Mouse (Mus musculus) embryonic facial prominence, embryonic 15.5 days (tissue): ENCODE measurements around the gene Qrich2. TPM values are rescaled to one million over a fixed set of nuclear protein-coding genes. Genes with fewer than 3 reads are reported as not detected.
A peak's percentile ranks its signal among the peaks of the same experiment; 100 is the strongest.
"Not testable (repeated sequence)": the region's sequence is repeated elsewhere in the genome, so short reads cannot be mapped to it uniquely, and the experiment has no call there.

Experiments used
- ATAC-seq: fragments of 200-750 bp; cut with Nextera tagmentation; 2 replicates; pipeline ENCODE4 v1.8.0; 2017; ENCODE audit warnings: low read depth, moderate TSS enrichment; ENCODE audit not compliant: insufficient number of reproducible peaks, low FRiP score, low TSS enrichment
- H3K27ac ChIP-seq: fragments of 300-500 bp; sonication (generic); replicated peaks from 2 replicates; pipeline ENCODE4 v1.5.1; 2015; ENCODE audit warnings: mild to moderate bottlenecking, inconsistent platforms
- H3K27me3 ChIP-seq: fragments of 300-500 bp; sonication (generic); 2 replicates; pipeline ENCODE4 v1.6.1; 2015; ENCODE audit warnings: inconsistent platforms
- H3K36me3 ChIP-seq: fragments of 300-500 bp; sonication (generic); 2 replicates; pipeline ENCODE4 v1.6.1; 2015; ENCODE audit warnings: mild to moderate bottlenecking, inconsistent platforms
- H3K4me1 ChIP-seq: fragments of 300-500 bp; sonication (generic); 2 replicates; pipeline ENCODE4 v1.6.1; 2015; ENCODE audit warnings: inconsistent platforms
- H3K4me2 ChIP-seq: fragments of 300-500 bp; sonication (generic); replicated peaks from 2 replicates; pipeline ENCODE4 v1.6.1; 2015; ENCODE audit warnings: mild to moderate bottlenecking, inconsistent platforms
- H3K4me3 ChIP-seq: fragments of 300-500 bp; sonication (generic); replicated peaks from 2 replicates; pipeline ENCODE4 v1.5.1; 2015; ENCODE audit warnings: mild to moderate bottlenecking, inconsistent platforms
- H3K9ac ChIP-seq: fragments of 300-500 bp; sonication (generic); 2 replicates; pipeline ENCODE4 v1.6.1; 2015; ENCODE audit warnings: inconsistent platforms
- H3K9me3 ChIP-seq: fragments of 300-500 bp; sonication (generic); replicated peaks from 2 replicates; pipeline ENCODE4 v1.6.1; 2016; ENCODE audit warnings: inconsistent platforms
- WGBS: fragments of 180-500 bp; shearing (Covaris S2); methylation state at CpG from one replicate; pipeline ENCODE4 v1.1.7; 2015; 5-methylcytosine and 5-hydroxymethylcytosine counted together
- polyA plus RNA-seq: library from polyadenylated mRNA; unstranded; fragments of >200 nt; fragmentation: Nextera tagmentation; extraction: Ambion mirVana; gene quantifications from 2 replicates; pipeline ENCODE4 v1.2.1, GENCODE M21; 2015

Qrich2 gene
- polyA plus RNA-seq, 1 experiment from 2014 or later = 0.16 TPM

DNA sequence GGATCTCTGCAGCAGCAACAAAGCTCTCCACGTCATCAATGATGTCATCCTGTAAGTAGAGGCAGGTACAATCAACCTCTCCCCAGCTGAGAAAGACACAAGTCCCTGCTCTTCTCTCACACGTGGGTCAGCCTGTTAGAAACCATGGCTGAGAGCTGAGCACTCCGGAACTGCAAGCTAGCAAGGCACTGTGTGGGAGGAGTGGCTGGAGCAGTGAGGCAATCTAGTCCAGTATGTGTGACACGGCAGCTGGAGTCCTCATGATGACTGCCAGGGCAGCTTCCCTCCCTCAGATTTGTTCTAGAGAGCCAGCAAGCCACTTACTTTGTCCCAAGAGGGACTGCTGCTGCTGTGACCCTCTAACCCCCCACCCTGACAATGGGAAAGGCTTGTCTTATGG is 6.2 kb upstream of the Qrich2 start:
- no peak for ATAC-seq
- 75% methylated on average over 4 of the region's 4 CpGs for whole genome bisulfite sequencing
- peaks cover 75% of the 10 kb centered on the region for H3K36me3 ChIP-seq

DNA sequence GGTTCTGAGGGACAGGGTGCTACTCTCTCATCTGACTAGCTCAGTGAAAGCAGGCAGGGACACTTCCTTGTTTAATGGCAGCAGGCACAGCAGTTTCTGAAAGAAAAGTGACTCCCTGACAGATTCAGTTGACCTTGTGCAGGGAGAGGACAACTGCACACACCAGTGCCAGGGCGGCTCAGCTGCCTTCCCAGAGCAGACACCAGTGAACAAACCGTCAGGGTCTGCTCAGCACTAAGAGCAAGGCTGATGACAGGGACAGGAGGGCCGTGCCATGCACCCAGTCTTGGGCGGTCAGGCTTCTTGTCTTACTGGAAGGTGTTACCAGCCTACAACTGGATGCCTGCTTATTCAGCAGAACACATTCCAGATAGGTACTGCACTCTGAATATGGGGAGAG is 4.9 kb upstream of the Qrich2 start:
- Histone ChIP-seq H3K36me3 (peaks cover 62% of the 10 kb centered on the region), H3K27ac (no peak overlapping the region), H3K27me3 (no peaks in the 10 kb centered on the region), H3K9me3 (no peaks in the 10 kb centered on the region), H3K9ac (no peak overlapping the region), H3K4me1 (no peaks in the 10 kb centered on the region), H3K4me3 (no peak overlapping the region), H3K4me2 (no peak overlapping the region)
- 87% methylated on average over 4 of the region's 4 CpGs for WGBS
- no peak for ATAC-seq

More for the DNA sequence above, 6.2 kb upstream of the Qrich2 start:
- no peak overlapping the region for H3K9ac ChIP-seq
- H3K27me3 ChIP-seq = no peaks in the 10 kb centered on the region
- H3K4me3 ChIP-seq = no peak overlapping the region
- H3K27ac ChIP-seq = no peak overlapping the region
- H3K4me2 ChIP-seq = no peak overlapping the region
- H3K9me3 ChIP-seq = no peaks in the 10 kb centered on the region
- no peaks in the 10 kb centered on the region for H3K4me1 ChIP-seq

DNA sequence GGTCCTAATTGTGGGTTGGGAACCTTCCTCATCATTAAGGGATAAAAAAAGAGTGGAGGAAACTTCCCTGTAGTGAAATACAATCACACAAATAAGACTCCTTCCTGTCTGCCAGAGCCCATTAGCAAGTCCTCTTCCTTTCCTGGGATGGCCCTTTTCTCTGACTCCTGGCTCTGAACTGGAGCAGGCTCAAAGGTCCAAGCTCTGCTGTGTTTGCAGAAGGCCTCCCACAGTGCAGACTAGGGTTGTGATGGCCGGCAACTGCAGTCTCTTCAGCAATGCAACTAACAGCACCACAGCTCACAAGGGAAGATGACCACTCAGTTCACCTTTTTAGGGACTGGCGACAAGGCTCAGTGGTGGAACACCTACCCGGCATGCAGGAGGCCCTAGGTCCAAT is 4.2 kb upstream of the Qrich2 start:
- Histone ChIP-seq H3K4me2 (no peak overlapping the region), H3K4me1 (no peaks in the 10 kb centered on the region), H3K27me3 (0 out of 2 replicates have a peak, but pooled peaks cover 2% of the 10 kb centered on the region), H3K4me3 (no peak overlapping the region), H3K27ac (no peak overlapping the region), H3K36me3 (peaks cover 55% of the 10 kb centered on the region), H3K9ac (no peak overlapping the region), H3K9me3 (no peaks in the 10 kb centered on the region)
- 84% methylated on average over 3 of the region's 3 CpGs for WGBS
- ATAC-seq = no peak

DNA sequence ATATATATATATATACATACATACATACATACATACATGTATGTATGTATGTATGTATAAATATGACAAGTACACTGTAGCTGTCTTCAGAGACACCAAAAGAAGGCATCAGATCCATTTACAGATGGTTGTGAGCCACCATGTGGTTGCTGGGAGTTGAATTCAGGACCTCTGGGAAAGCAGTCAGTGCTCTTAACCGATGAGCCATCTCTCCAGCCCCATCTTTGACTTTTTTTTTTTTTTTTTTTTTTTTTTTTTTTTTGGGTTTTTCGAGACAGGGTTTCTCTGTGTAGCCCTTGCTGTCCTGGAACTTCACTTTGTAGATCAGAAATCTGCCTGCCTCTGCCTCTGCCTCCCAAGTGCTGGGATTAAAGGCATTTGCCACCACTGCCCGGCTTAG is 2.3 kb upstream of the Qrich2 start:
- WGBS = 65% methylated on average over 3 of the region's 3 CpGs
- H3K27ac ChIP-seq = not testable (repeated sequence)

DNA sequence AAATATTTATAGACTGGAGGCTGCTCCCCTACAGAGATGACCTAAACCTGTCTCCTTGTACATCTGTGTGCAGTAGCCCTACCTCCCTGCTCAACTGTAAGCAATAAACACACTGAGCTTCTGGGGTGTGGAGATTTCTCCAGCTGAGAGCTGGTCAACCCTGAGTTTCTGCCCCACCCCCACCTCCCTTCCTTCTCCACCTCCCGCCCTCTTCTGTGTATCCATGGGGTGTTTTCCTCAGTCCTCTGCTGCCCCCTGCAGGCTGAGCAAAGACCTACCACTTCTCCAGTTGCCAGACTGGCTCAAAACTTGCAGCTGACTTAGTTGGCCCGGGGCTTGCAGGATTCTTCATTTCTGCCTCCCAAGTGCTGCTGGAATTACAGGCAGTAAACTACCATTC is 2.2 kb downstream of the Qrich2 start:
- no peak overlapping the region for H3K4me2 ChIP-seq
- WGBS = 8% methylated on average over 2 of the region's 2 CpGs
- peak; percentile 80 for ATAC-seq
- 0 out of 2 replicates have a peak, but pooled peaks cover 2% of the 10 kb centered on the region for H3K27me3 ChIP-seq
- no peaks in the 10 kb centered on the region for H3K9me3 ChIP-seq
- no peak overlapping the region for H3K4me3 ChIP-seq
- H3K27ac ChIP-seq = no peak overlapping the region
- peaks cover 5% of the 10 kb centered on the region for H3K4me1 ChIP-seq
- no peaks in the 10 kb centered on the region for H3K36me3 ChIP-seq
- no peak overlapping the region for H3K9ac ChIP-seq

More for the DNA sequence above, 2.3 kb upstream of the Qrich2 start:
- H3K36me3 ChIP-seq = peaks cover 38% of the 10 kb centered on the region
- not testable (repeated sequence) for H3K4me3 ChIP-seq, H3K4me1 ChIP-seq, H3K4me2 ChIP-seq, ATAC-seq, H3K9me3 ChIP-seq, H3K27me3 ChIP-seq, H3K9ac ChIP-seq

- Histone ChIP-seq H3K9ac (no peak overlapping the region), H3K27me3 (0 out of 2 replicates have a peak, but pooled peaks cover 2% of the 10 kb centered on the region), H3K27ac (no peak overlapping the region), H3K36me3 (no peaks in the 10 kb centered on the region), H3K4me1 (peaks cover 5% of the 10 kb centered on the region), H3K4me2 (no peak overlapping the region), H3K9me3 (no peaks in the 10 kb centered on the region), H3K4me3 (no peak overlapping the region)
- 60% methylated on average over 5 of the region's 5 CpGs for WGBS
- ATAC-seq = no peak
Measured at GRCm38 (mm10) chr11:116463338-116463737, 2.7 kb downstream of the Qrich2 start.

- no peak for ATAC-seq
- 47% methylated on average over 4 of the region's 4 CpGs for WGBS
- no peak overlapping the region for H3K4me3 ChIP-seq
- H3K27ac ChIP-seq = no peak overlapping the region
- no peak overlapping the region for H3K4me2 ChIP-seq
- H3K36me3 ChIP-seq = no peaks in the 10 kb centered on the region
- H3K9me3 ChIP-seq = no peaks in the 10 kb centered on the region
- no peak overlapping the region for H3K9ac ChIP-seq
- H3K4me1 ChIP-seq = peaks cover 5% of the 10 kb centered on the region
- H3K27me3 ChIP-seq = no peaks in the 10 kb centered on the region
Measured at GRCm38 (mm10) chr11:116459786-116460185, 6.3 kb downstream of the Qrich2 start.

DNA sequence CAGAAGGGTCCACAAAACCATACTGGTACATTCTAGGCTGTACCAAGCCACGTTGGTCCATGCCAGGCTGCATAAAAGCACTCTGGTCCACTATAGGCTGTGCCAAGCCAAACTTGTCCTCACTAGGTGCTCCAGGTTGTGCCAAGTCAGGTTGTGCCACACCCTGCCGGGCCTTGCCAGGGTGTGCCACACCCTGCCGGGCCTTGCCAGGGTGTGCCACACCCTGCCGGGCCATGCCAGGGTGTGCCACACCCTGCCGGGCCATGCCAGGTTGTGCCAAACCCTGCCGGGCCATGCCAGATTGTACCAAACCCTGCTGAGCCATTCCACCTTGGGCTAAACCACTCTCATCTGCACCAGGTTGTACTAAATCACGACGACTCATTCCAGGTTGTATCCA is 9.8 kb downstream of the Qrich2 start:
- no peak for ATAC-seq
- whole genome bisulfite sequencing = 81% methylated on average over 8 of the region's 8 CpGs
- Histone ChIP-seq H3K4me1 (no peaks in the 10 kb centered on the region), H3K9me3 (no peaks in the 10 kb centered on the region), H3K9ac (no peak overlapping the region), H3K4me3 (no peak overlapping the region), H3K27ac (no peak overlapping the region), H3K27me3 (no peaks in the 10 kb centered on the region), H3K4me2 (no peak overlapping the region), H3K36me3 (no peaks in the 10 kb centered on the region)

DNA sequence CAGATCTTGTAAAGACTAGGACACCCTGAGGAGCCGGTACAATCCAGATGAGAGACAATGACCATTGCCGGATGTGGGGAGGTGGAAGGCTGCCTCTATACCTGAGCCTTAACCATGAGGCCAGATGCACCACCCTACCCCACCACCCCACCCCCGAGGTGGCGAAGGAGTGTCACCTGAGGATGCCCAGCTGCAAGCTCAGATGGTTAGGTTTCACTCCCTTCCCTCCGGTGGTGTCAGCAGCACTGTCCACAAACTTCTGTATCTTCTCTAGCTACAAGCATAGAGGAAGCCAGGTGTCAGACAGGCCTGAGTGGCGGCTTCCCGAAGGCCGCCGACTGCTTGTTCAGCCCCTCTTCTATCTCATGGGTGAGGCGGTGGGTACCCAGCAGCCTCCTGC is 12.2 kb downstream of the Qrich2 start:
- no peak overlapping the region for H3K4me2 ChIP-seq
- no peaks in the 10 kb centered on the region for H3K9me3 ChIP-seq
- no peak overlapping the region for H3K27ac ChIP-seq
- WGBS = 90% methylated on average over 10 of the region's 10 CpGs
- H3K4me1 ChIP-seq = no peaks in the 10 kb centered on the region
- no peaks in the 10 kb centered on the region for H3K36me3 ChIP-seq
- no peak overlapping the region for H3K9ac ChIP-seq
- no peaks in the 10 kb centered on the region for H3K27me3 ChIP-seq
- H3K4me3 ChIP-seq = no peak overlapping the region
- no peak for ATAC-seq

DNA sequence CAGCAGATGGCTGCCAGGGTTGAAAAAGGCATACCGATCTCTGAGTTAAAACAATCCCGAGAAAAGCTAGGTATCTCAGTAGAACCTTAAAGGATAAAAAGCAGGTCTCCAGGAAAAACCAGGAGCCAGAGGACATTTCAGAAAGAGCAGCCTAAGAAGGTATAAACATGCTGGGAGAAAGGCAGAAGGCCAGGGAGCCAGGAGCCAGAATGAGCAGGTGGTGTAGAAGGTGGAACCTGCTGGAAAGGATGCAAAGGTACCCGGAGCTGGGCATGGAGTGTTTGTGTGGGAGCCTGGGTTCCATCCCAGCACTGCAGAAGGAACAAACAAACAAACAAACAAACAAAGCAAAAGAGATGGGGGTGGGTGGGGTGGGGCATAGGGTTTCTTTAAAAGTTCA is 16.7 kb downstream of the Qrich2 start:
- Histone ChIP-seq H3K9me3 (no peaks in the 10 kb centered on the region), H3K9ac (no peak overlapping the region), H3K27me3 (peaks cover 16% of the 10 kb centered on the region), H3K4me3 (no peak overlapping the region), H3K27ac (no peak overlapping the region), H3K4me2 (no peak overlapping the region), H3K36me3 (no peaks in the 10 kb centered on the region), H3K4me1 (peaks cover 10% of the 10 kb centered on the region)
- 95% methylated on average over 3 of the region's 3 CpGs for WGBS
- ATAC-seq = no peak

- no peak overlapping the region for H3K27ac ChIP-seq
- no peak for ATAC-seq
- no peaks in the 10 kb centered on the region for H3K9me3 ChIP-seq
- H3K4me2 ChIP-seq = no peak overlapping the region
- no peaks in the 10 kb centered on the region for H3K36me3 ChIP-seq
- peaks cover 16% of the 10 kb centered on the region for H3K27me3 ChIP-seq
- no peak overlapping the region for H3K4me3 ChIP-seq
- H3K4me1 ChIP-seq = peaks cover 10% of the 10 kb centered on the region
- H3K9ac ChIP-seq = no peak overlapping the region
- 59% methylated on average over 5 of the region's 5 CpGs for WGBS
Measured at GRCm38 (mm10) chr11:116447822-116448221, 18.2 kb downstream of the Qrich2 start.

DNA sequence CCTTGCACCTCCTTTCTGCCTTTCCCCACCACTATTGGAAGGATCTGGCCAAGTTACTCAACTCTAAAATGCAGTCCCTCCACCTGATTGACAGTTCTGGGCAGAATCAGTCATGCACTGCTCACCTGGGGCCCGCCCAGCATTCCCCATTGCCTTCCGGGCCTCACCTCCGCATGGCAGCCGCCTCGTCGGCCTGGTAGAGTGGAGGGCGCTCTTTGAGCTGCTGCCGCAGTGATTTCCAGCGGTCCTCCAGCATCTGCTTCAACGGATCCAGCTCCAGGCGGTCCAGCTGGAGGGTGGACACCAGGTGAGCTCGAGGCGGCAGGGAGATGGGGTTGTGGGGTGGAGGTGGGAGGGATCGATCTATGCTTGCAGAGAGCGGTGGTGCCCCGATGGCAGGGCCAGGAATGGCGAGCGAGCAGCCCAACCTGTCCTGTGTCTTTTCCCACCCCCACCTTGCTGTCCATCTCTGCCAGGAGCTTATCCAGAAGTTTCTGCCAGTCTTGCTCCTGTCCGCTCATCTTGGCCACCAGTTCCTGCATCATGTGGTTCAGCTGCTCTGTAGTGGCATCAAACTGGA is 19.6 kb downstream of the Qrich2 start:
- H3K9me3 ChIP-seq = no peaks in the 10 kb centered on the region
- no peak for ATAC-seq
- H3K27ac ChIP-seq = no peak overlapping the region
- 15% methylated on average over 19 of the region's 19 CpGs for WGBS
- H3K4me3 ChIP-seq = no peak overlapping the region
- H3K36me3 ChIP-seq = no peaks in the 10 kb centered on the region
- H3K27me3 ChIP-seq = peaks cover 16% of the 10 kb centered on the region
- H3K9ac ChIP-seq = no peak overlapping the region
- H3K4me1 ChIP-seq = peaks cover 10% of the 10 kb centered on the region
- peak overlapping the region; percentile 40 for H3K4me2 ChIP-seq
